Mouse (Mus musculus) embryonic facial prominence, embryonic 10.5 days (tissue): ENCODE measurements around the gene Vti1a. TPM values are rescaled to one million over a fixed set of nuclear protein-coding genes. Genes with fewer than 3 reads are reported as not detected.

Source experiments
- DNase-seq: peaks from one replicate; pipeline ENCODE4 v3.0.0-alpha.2; 2017; ENCODE audit warnings: low spot score
- H3K27ac ChIP-seq: fragments of 300-500 bp; sonication (generic); replicated peaks from 2 replicates; pipeline ENCODE4 v1.5.1; 2016; ENCODE audit warnings: mild to moderate bottlenecking
- H3K27me3 ChIP-seq: fragments of 300-500 bp; sonication (generic); replicated peaks from 2 replicates; pipeline ENCODE4 v1.6.1; 2016; ENCODE audit warnings: low read depth, mild to moderate bottlenecking; ENCODE audit not compliant: poor library complexity, severe bottlenecking
- H3K36me3 ChIP-seq: fragments of 300-500 bp; sonication (generic); replicated peaks from 2 replicates; pipeline ENCODE4 v1.6.1; 2016; ENCODE audit warnings: mild to moderate bottlenecking, moderate library complexity
- H3K4me1 ChIP-seq: fragments of 300-500 bp; sonication (generic); 2 replicates; pipeline ENCODE4 v1.6.1; 2016
- H3K4me3 ChIP-seq: fragments of 300-500 bp; sonication (generic); 2 replicates; pipeline ENCODE4 v1.5.1; 2016; ENCODE audit warnings: mild to moderate bottlenecking, moderate library complexity
- H3K9me3 ChIP-seq: fragments of 300-500 bp; sonication (generic); 2 replicates; pipeline ENCODE4 v1.6.1; 2016; ENCODE audit warnings: mild to moderate bottlenecking
- WGBS: fragments of 180-500 bp; shearing (Covaris S2); methylation state at CpG from one replicate; pipeline ENCODE4 v1.1.7; 2016; 5-methylcytosine and 5-hydroxymethylcytosine counted together
- polyA plus RNA-seq: library from polyadenylated mRNA; unstranded; fragments of >200 nt; fragmentation: Nextera tagmentation; extraction: Ambion mirVana; gene quantifications from 2 replicates; pipeline ENCODE4 v1.2.1, GENCODE M21; 2016

Vti1a gene
- polyA plus RNA-seq, 1 experiment from 2014 or later = 31.2 TPM

DNA sequence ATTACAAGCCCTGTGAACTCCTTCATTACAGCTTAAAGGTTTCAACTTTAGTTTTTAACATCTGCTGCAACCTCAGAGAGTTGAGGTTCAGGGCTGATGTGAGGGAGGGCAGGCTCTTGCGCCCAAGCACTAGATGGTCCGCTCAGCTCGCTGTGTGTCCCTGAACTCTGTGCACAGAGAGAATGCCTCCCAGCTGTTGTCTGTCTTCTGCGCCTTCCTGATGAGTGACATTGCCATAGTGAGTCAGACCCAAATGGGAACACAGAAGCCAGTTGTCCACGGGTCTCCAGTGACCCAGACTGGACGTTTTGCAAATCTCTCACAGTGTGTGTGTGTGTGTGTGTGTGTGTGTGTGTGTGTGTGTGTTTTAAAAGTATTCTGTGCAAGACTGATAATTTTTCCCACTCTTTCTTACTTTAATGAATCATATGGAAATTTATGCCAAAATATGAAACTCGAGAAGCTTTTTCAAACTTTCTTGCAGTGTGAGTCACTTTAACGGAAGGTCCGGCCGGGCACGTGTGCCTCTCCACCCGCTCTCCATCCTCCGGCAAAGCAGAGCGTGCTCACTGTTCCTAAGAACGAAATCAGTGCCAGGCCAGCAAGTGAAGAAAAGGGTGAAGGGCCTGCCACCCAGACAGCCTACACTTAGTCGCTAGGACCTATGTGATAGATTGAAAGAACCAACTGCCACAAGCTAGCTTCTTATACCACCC is 277.8 kb downstream of the Vti1a start:
- H3K27me3 ChIP-seq = peaks cover 29% of the 10 kb centered on the region
- WGBS = 79% methylated on average over 16 of the region's 16 CpGs
- H3K27ac ChIP-seq = peak overlapping the region; percentile 61

DNA sequence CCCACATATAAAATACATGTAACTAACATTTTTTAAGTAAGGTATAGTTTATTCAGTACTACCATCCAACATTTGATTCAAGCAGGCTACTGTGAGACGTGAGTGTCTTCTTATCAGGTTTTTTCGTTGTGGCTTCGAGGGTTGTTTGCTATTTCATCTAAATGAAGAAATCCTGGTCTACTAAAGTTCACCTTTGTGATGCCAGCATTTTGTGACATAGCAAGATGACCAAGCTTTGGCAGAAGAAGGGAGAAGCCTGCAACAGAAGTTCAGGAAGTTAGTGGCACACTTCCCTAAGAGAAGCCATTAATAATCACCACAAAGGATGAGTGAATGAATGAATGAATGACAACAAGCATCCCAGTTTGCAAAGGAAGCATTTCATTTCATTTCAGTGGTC is 278.4 kb downstream of the Vti1a start:
- peaks cover 67% of the 10 kb centered on the region for H3K4me1 ChIP-seq
- H3K27ac ChIP-seq = no peak overlapping the region
- no peak for DNase-seq
- no peak overlapping the region for H3K4me3 ChIP-seq
- 93% methylated on average over 3 of the region's 3 CpGs for WGBS
- no peaks in the 10 kb centered on the region for H3K36me3 ChIP-seq
- peaks cover 23% of the 10 kb centered on the region for H3K27me3 ChIP-seq
- no peaks in the 10 kb centered on the region for H3K9me3 ChIP-seq

More for the DNA sequence above, 277.8 kb downstream of the Vti1a start:
- Histone ChIP-seq H3K4me1 (peaks cover 67% of the 10 kb centered on the region), H3K9me3 (no peaks in the 10 kb centered on the region), H3K4me3 (no peak overlapping the region), H3K36me3 (no peaks in the 10 kb centered on the region)
- no peak for DNase-seq

DNA sequence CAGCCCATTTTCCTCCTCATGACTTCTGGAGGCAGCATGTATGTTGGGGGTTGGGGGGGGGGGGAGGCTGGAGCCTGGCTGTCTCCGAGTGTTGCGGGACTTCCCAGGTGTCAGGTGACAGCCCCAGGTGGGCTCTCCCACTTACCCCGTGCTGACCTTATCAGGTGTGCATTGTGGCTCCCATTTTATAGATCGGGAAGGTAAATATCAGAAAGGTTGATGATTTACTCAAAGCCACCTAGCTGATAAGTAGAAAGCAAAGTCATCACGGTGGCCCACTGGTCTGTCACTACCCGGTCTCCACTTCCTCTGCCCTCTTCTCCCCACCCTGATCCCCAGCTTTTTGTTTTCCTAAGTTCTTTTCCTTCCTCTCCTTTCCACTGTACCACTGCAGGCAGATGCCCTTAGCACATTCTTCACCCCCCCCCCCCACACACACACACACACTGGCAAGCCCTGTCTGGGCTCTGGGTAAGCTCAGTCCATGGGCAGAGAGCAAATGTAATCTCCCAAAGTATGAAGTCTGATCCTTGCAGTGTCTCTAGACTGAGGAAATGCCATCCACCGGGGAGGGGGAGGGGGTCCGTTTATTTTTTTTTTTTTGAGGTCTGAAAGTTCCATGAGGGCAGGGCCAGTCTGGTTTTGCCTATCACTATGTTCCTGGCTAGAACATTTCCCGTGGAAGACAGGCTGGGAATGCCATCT is 280.0 kb downstream of the Vti1a start:
- peak overlapping the region; percentile 41 for H3K27ac ChIP-seq
- no peaks in the 10 kb centered on the region for H3K9me3 ChIP-seq
- H3K4me3 ChIP-seq = no peak overlapping the region
- peaks cover 17% of the 10 kb centered on the region; the same call in 1 of the 2 replicates for H3K27me3 ChIP-seq
- 41% methylated on average over 9 of the region's 9 CpGs for whole genome bisulfite sequencing
- DNase-seq = peak; percentile 13
- peaks cover 70% of the 10 kb centered on the region for H3K4me1 ChIP-seq
- H3K36me3 ChIP-seq = no peaks in the 10 kb centered on the region

DNA sequence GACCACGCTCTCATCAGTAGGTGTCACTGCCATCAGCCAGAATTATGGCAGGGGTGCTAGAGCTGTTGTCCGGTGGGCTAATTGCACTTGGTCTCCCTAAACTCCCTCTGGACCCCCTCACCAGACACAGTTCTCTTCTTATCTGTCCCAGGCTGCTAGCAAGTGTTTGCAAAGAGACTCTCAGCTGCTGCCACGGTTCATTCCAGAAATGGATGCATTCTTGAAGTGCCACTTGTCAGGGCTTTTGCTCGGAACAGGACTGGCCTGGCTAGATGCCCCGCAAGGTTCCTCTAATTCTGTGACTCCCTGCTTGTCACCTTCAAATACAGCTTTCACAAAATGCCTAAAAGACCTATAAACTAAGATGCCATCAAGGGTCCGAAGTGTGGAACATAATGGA is 280.7 kb downstream of the Vti1a start:
- Histone ChIP-seq H3K27ac (peak overlapping the region; percentile 7; the same call in 1 of the 2 replicates), H3K27me3 (peaks cover 17% of the 10 kb centered on the region; the same call in 1 of the 2 replicates), H3K9me3 (no peaks in the 10 kb centered on the region), H3K4me3 (no peak overlapping the region), H3K4me1 (peaks cover 70% of the 10 kb centered on the region), H3K36me3 (no peaks in the 10 kb centered on the region)
- 74% methylated on average over 6 of the region's 6 CpGs for whole genome bisulfite sequencing
- DNase-seq = peak; percentile 16

DNA sequence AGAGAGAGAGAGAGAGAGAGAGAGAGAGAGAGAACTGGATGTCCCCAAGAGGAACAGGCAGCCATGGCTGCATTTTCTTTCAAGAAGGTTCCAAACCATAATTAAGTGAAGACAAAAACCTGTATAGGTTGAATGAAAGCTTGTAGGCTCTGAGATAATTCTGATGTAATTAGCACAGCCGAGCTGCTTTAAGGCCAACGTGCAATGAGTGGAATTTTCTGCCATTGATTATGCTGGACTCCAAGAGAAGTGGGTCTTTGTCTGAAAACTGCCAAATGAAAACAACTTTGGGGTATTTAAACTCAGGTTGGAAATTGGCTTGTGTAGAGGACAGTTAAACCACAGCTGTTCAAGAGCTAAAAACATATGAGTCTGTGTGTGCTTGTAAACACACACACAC is 281.2 kb downstream of the Vti1a start:
- Histone ChIP-seq H3K4me1 (peaks cover 70% of the 10 kb centered on the region), H3K4me3 (no peak overlapping the region), H3K36me3 (no peaks in the 10 kb centered on the region), H3K27ac (0 out of 2 replicates have a peak overlapping the region, but pooled peaks have one; percentile 75), H3K9me3 (no peaks in the 10 kb centered on the region), H3K27me3 (peaks cover 15% of the 10 kb centered on the region; the same call in 1 of the 2 replicates)
- 18% methylated on average over 2 of the region's 2 CpGs for WGBS
- DNase-seq = no peak

DNA sequence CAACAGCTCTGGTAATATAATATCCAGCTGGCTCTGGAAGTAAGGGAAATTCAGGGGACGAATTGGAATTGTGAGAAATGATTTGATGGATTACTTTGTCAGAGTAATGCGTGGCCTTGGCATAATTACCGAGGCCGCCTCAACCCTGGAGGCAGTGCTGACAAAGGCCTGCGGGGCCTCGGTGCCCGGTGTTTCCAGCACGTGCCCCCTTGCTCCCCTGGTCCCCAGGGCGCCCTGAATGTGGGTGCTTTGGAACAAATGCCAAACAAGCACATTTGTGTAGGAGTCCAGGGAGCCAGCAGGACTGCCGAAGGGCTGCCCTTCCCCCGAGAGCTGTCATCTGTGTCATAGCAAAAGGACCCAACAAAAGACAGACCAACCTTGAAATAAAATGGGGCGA is 281.9 kb downstream of the Vti1a start:
- H3K4me3 ChIP-seq = no peak overlapping the region
- DNase-seq = peak; percentile 23
- peaks cover 14% of the 10 kb centered on the region; the same call in 1 of the 2 replicates for H3K27me3 ChIP-seq
- peaks cover 66% of the 10 kb centered on the region for H3K4me1 ChIP-seq
- H3K9me3 ChIP-seq = no peaks in the 10 kb centered on the region
- H3K27ac ChIP-seq = peak overlapping the region; percentile 75
- 63% methylated on average over 12 of the region's 12 CpGs for WGBS
- no peaks in the 10 kb centered on the region for H3K36me3 ChIP-seq

DNA sequence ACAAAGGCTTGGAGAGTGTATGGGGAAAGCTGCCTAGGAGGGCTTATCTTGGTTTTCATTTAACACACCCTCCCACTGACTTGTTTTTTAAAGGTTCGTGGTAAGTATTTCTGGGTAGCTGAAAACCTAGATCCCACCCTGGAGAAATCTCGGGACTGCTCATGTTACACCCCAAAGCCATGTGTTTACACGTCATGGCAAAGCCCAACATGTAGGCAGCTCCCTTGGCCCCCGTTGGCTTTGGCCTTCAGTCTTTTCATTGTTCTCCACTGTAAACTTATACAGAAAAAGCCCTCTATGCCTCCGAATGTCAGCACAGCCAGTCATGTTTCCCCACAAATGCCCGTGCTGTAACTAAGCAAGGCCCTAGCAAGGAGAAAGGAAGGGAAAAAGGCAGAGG is 283.0 kb downstream of the Vti1a start:
- peaks cover 12% of the 10 kb centered on the region; the same call in 1 of the 2 replicates for H3K27me3 ChIP-seq
- no peak overlapping the region for H3K4me3 ChIP-seq
- peak overlapping the region; percentile 73 for H3K27ac ChIP-seq
- no peak for DNase-seq
- no peaks in the 10 kb centered on the region for H3K9me3 ChIP-seq
- WGBS = 51% methylated on average over 6 of the region's 6 CpGs
- H3K4me1 ChIP-seq = peaks cover 54% of the 10 kb centered on the region
- no peaks in the 10 kb centered on the region for H3K36me3 ChIP-seq

DNA sequence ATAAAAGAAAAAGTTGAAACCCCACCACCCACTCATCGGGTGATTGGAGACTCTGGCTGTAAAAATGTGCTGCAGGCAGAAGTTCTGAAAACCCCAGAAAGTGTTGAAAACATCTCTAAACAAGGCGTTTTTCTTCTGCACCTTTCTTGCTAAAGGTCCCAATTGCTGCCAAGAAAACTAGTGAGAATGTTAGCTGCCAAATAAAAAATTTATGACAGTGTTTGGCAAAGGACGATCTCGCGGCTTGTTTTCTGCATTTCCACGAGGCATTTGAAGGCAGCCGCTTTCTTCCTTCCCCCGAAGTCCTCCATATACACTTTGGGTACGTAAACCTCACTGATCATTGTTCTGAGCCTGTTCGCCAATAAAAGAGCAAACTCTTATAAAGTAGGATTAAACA is 291.6 kb downstream of the Vti1a start:
- 0 out of 2 replicates have a peak, but pooled peaks cover 27% of the 10 kb centered on the region for H3K27me3 ChIP-seq
- H3K9me3 ChIP-seq = no peaks in the 10 kb centered on the region
- peaks cover 23% of the 10 kb centered on the region for H3K4me1 ChIP-seq
- H3K36me3 ChIP-seq = no peaks in the 10 kb centered on the region
- no peak overlapping the region for H3K4me3 ChIP-seq
- no peak for DNase-seq
- H3K27ac ChIP-seq = no peak overlapping the region
- WGBS = 91% methylated on average over 10 of the region's 10 CpGs

DNA sequence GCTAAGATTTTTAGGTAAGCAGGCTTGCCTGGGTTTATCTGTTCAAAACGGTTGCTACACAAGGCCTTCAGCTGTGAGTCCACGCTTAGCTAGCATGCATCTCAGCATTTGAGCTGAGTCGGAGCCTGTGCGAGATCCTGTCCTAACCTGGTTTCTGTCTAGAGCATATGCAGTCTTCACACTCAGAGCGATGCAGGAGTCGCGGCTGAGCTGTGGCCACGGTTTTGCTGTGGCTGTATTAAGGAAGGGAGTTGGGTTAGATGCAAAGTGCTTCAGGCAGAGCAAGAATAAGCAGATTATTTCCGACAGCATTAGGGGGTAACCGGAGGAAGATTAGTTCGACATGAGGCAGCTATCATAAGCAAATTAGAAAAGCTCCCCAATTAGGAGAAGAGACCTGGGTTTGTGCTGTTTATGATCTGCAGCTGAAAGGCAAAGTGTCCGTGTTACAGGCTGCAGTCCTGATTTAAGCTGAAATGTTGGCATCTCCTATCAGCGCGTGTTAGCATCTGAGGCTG is 292.8 kb downstream of the Vti1a start:
- 79% methylated on average over 14 of the region's 14 CpGs for WGBS
- H3K4me3 ChIP-seq = no peak overlapping the region
- H3K27me3 ChIP-seq = peaks cover 26% of the 10 kb centered on the region
- H3K36me3 ChIP-seq = no peaks in the 10 kb centered on the region
- DNase-seq = no peak
- H3K9me3 ChIP-seq = no peaks in the 10 kb centered on the region
- peaks cover 32% of the 10 kb centered on the region for H3K4me1 ChIP-seq
- H3K27ac ChIP-seq = no peak overlapping the region

DNA sequence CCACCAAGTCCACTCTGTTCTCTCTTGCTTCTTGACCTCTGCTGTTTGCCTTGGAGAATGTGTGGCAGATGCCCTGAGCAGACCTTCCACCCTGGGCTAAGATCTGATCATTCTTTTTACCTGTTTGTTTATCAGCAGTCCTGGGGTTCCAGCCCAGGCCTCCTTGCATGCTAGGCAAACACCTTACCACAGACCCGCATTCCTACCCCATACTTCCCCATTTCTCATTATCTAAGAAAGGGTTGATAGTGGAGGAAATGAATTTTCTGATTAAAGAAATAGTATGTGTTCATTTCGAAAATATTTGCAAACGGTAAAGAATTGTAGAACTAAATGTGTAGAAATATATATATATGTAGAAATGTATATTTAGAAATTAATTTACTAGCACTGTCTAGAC is 293.7 kb downstream of the Vti1a start:
- Histone ChIP-seq H3K36me3 (no peaks in the 10 kb centered on the region), H3K4me1 (peaks cover 32% of the 10 kb centered on the region), H3K27me3 (peaks cover 30% of the 10 kb centered on the region), H3K9me3 (no peaks in the 10 kb centered on the region), H3K27ac (no peak overlapping the region), H3K4me3 (no peak overlapping the region)
- no peak for DNase-seq
- 93% methylated on average over 3 of the region's 3 CpGs for WGBS

DNA sequence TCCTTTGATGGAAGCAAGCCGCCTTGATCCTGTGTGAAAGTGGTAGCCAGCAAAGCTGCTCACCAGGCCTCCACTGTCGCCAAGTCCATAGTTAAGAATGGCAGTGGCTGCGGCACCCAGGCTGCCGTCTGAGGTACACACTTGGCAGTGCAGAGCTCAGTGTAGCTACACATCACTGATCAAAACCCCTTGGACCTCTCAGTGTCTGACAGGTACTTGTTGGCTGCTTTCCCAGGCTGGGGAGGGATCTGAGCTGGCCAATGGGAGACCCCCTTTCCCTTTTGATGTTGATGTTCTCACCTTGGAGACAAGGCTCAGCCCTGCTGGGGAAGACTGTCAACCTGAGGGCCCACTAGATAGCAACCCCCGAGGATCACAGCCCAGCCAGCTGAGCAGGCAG is 299.6 kb downstream of the Vti1a start:
- H3K4me1 ChIP-seq = peaks cover 36% of the 10 kb centered on the region
- H3K9me3 ChIP-seq = no peaks in the 10 kb centered on the region
- WGBS = 88% methylated on average over 5 of the region's 5 CpGs
- peaks cover 23% of the 10 kb centered on the region for H3K27me3 ChIP-seq
- no peak overlapping the region for H3K27ac ChIP-seq
- H3K36me3 ChIP-seq = no peaks in the 10 kb centered on the region
- H3K4me3 ChIP-seq = no peak overlapping the region
- DNase-seq = no peak

DNA sequence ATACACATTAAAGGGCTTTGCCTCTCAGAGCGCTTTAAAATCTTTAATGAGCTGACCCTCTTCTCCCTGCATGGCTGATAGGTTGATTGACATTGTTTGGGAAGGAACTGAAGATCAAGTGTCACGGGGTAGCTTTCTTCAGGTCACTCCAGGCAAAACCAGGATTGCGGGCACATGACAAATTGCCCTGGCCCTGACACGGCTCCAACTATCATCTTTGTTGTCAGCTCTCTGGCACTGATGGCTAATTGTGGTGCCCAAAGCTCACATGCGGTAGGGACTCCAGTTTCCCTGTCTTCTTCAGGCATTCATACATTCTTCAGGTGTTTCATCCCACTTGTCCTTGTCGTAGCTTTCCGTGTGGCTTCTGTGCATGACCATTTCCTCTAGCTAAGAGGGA is 300.2 kb downstream of the Vti1a start:
- Histone ChIP-seq H3K9me3 (no peaks in the 10 kb centered on the region), H3K36me3 (no peaks in the 10 kb centered on the region), H3K27ac (no peak overlapping the region), H3K4me3 (no peak overlapping the region), H3K4me1 (peaks cover 41% of the 10 kb centered on the region), H3K27me3 (peaks cover 25% of the 10 kb centered on the region)
- 85% methylated on average over 7 of the region's 7 CpGs for WGBS
- DNase-seq = no peak

DNA sequence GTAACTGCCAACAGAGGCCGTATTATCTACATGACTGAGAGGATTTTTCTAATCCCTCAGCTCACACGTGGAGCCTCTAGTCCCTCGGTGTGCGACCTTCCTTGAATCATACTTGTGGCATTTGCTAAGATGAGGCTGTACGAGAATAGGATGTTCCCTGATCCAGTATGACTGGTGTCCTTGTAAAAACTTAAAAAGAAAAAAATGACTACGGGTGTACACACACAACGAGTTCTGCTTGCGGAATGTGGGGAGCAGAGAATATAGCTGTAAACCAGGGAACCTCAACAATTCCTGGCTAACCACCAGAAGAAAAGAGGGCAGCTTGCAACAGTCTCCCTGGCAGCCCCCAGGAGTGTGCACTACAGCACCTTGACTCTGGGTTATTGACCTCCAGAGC is 300.8 kb downstream of the Vti1a start:
- Histone ChIP-seq H3K36me3 (no peaks in the 10 kb centered on the region), H3K4me1 (peaks cover 46% of the 10 kb centered on the region), H3K9me3 (no peaks in the 10 kb centered on the region), H3K27ac (no peak overlapping the region), H3K27me3 (peaks cover 23% of the 10 kb centered on the region), H3K4me3 (no peak overlapping the region)
- WGBS = 91% methylated on average over 8 of the region's 8 CpGs
- DNase-seq = no peak
